Mouse (Mus musculus) layer of hippocampus, adult 18-20 months (tissue): Measurements from ENCODE around the gene Naa80. TPM values are rescaled to one million over a fixed set of nuclear protein-coding genes. Genes with fewer than 3 reads are reported as not detected.
"Not testable (repeated sequence)": the region's sequence is repeated elsewhere in the genome, so short reads cannot be mapped to it uniquely, and the experiment has no call there.

Experiments used
- DNase-seq, 2 experiments: peaks; one replicate each; pipeline ENCODE4 v3.0.0; 2022; ENCODE audit warnings: low spot score in 2 of 2
- total RNA-seq, 2 experiments: library from RNA; stranded (reverse); gene quantifications; 2 replicates each; pipeline ENCODE4 v1.2.3; 2021

The Naa80 gene
- total RNA-seq, 2 experiments from 2014 or later: 10.7 to 13.5 TPM

GRCm38 (mm10) chr9:107550491-107551116 is 28.1 kb upstream of the Naa80 start:
- DNase-seq: no peak

- DNase-seq: no peak
Observed at GRCm38 (mm10) chr9:107551117-107551889, 27.4 kb upstream of the Naa80 start, which contains the start of gene Rassf1. Gene Rassf1, plus strand, starts transcription at chr9:107551555.

GRCm38 (mm10) chr9:107551890-107552355 is 26.8 kb upstream of the Naa80 start:
- DNase-seq: no peak

GRCm38 (mm10) chr9:107552690-107553393 is 25.8 kb upstream of the Naa80 start:
- DNase-seq: no peak

GRCm38 (mm10) chr9:107553541-107554318 is 25.0 kb upstream of the Naa80 start:
- DNase-seq: no peak

- peak; percentile 93 to 96 for DNase-seq
Observed at GRCm38 (mm10) chr9:107554319-107554825, 24.3 kb upstream of the Naa80 start.

- DNase-seq: no peak
Observed at GRCm38 (mm10) chr9:107555031-107555457, 23.6 kb upstream of the Naa80 start.

- no peak for DNase-seq
Observed at GRCm38 (mm10) chr9:107555701-107556100, 23.0 kb upstream of the Naa80 start.

- DNase-seq: no peak
Observed at GRCm38 (mm10) chr9:107556346-107556745, 22.3 kb upstream of the Naa80 start.

GRCm38 (mm10) chr9:107563029-107563581 is 15.6 kb upstream of the Naa80 start, which contains the start of gene Tusc2:
Gene Tusc2, plus strand, starts transcription at chr9:107563255.
- DNase-seq: peak; percentile 95 to 98

- not testable (repeated sequence) for DNase-seq
Observed at GRCm38 (mm10) chr9:107565556-107565955, 13.1 kb upstream of the Naa80 start.

- DNase-seq: peak in 1 of 2 experiments; percentile 79
Observed at GRCm38 (mm10) chr9:107566041-107566709, 12.5 kb upstream of the Naa80 start.

GRCm38 (mm10) chr9:107566855-107567254 is 11.8 kb upstream of the Naa80 start:
- DNase-seq: no peak

- DNase-seq: no peak
Observed at GRCm38 (mm10) chr9:107567702-107568319, 10.9 kb upstream of the Naa80 start, which contains the start of gene Hyal2. Gene Hyal2, plus strand, starts transcription at chr9:107567945.

GRCm38 (mm10) chr9:107568331-107569261 is 10.1 kb upstream of the Naa80 start:
- peak in 1 of 2 experiments; percentile 84 for DNase-seq

- no peak for DNase-seq
Observed at GRCm38 (mm10) chr9:107569270-107569669, 9.4 kb upstream of the Naa80 start.

GRCm38 (mm10) chr9:107570016-107570415 is 8.7 kb upstream of the Naa80 start:
- DNase-seq: no peak

GRCm38 (mm10) chr9:107570845-107571244 is 7.8 kb upstream of the Naa80 start:
- DNase-seq: no peak
